Mouse (Mus musculus) mesoderm, embryonic 11.5 days (tissue): ENCODE measurements around the gene Vmn1r167.
"Not testable (repeated sequence)": the region's sequence is repeated elsewhere in the genome, so short reads cannot be mapped to it uniquely, and the experiment has no call there.

ENCODE experiments used
- DNase-seq: peaks from one replicate; pipeline ENCODE4 v3.0.0-alpha.2; 2012; ENCODE audit warnings: low read depth, low spot score

Vmn1r167 gene

GRCm38 (mm10) chr7:23507106-23507505 lies at the start of gene Vmn1r167:
Gene Vmn1r167 (minus strand): TSS chr7:23507206.
- not testable (repeated sequence) for DNase-seq

- DNase-seq: not testable (repeated sequence)
These were observed 32.4 kb upstream of the Vmn1r167 start, which contains the start of gene Vmn1r168 for GRCm38 (mm10) chr7:23539432-23539831. Gene Vmn1r168 (plus strand): TSS chr7:23539732.

GRCm38 (mm10) chr7:23472886-23473285 lies 34.1 kb downstream of the Vmn1r167 start:
- not testable (repeated sequence) for DNase-seq

- not testable (repeated sequence) for DNase-seq
These were observed 36.2 kb downstream of the Vmn1r167 start for GRCm38 (mm10) chr7:23470832-23471231.

GRCm38 (mm10) chr7:23470201-23470600 lies 36.8 kb downstream of the Vmn1r167 start:
- not testable (repeated sequence) for DNase-seq
